Mouse (Mus musculus): ENCODE measurements around the gene Abcc1.

GRCm38 (mm10) chr16:14351571-14351970 lies 9.8 kb upstream of the Abcc1 start:
- TF ChIP-seq GATA1 (IDR thresholded peaks at IDR 0.05; ENCODE audit: low read length) (no peak), TAL1 (IDR thresholded peaks at IDR 0.05; ENCODE audit: low read length) (no peak)
